Mouse (Mus musculus): Measurements from ENCODE around the gene N4bp2l2. TPM values are rescaled to one million over a fixed set of nuclear protein-coding genes. Genes with fewer than 3 reads are reported as not detected.
"Not testable (repeated sequence)": the region's sequence is repeated elsewhere in the genome, so short reads cannot be mapped to it uniquely, and the experiment has no call there.

The N4bp2l2 gene
- total and polyA plus RNA-seq, 2 experiments from 2014 or later = 26.5 to 93.1 TPM

DNA sequence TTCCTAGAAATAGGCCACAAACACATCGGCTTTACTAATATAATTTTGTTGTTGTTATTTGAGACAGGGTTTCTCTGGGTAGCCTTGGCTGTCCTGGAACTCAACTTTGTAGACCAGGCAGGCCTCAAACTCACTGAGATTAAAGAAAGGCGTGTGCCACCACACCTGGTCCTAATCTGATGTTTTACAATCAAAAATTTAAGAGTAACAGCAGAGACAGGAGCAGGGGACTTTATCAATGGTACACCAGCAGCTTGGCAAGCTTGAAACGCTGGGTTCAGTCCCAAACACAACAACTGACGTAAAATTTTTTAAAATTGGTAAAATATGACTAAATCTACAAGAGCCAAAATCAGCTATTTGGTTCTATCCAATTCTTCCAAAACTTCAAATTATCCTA is 21.1 kb downstream of the N4bp2l2 start:
- ATAC-seq (no peak), DNase-seq (no peak)
- Histone ChIP-seq H3K9me3 (ENCODE audit: low read length) (no peaks in the 10 kb centered on the region), H3K4me1 (ENCODE audit: insufficient read depth) (no peaks in the 10 kb centered on the region), H3K4me2 (ENCODE audit: low read depth) (no peak overlapping the region), H3K9ac (no peak overlapping the region), H3K27me3 (ENCODE audit: insufficient read depth, low read length) (no peaks in the 10 kb centered on the region), H3K4me3 (ENCODE audit: low read depth, low read length) (no peak overlapping the region), H3K27ac (ENCODE audit: low read depth, low read length) (no peak overlapping the region), H3K36me3 (ENCODE audit: insufficient read depth) (peaks cover 7% of the 10 kb centered on the region; the same call in 1 of the 2 replicates)
- WGBS = 93% methylated on average over 4 of the region's 4 CpGs
- TF ChIP-seq CTCF (IDR thresholded peaks at IDR 0.05; ENCODE audit: low read depth) = no peak

- ATAC-seq; H3K36me3 ChIP-seq (ENCODE audit: insufficient read depth); H3K4me2 ChIP-seq (ENCODE audit: low read depth); DNase-seq; H3K4me3 ChIP-seq (ENCODE audit: low read depth, low read length); H3K4me1 ChIP-seq (ENCODE audit: insufficient read depth); H3K9ac ChIP-seq; H3K27me3 ChIP-seq (ENCODE audit: insufficient read depth, low read length); H3K27ac ChIP-seq (ENCODE audit: low read depth, low read length); H3K9me3 ChIP-seq (ENCODE audit: low read length): not testable (repeated sequence)
- 96% methylated on average over 4 of the region's 4 CpGs for WGBS
Observed at GRCm38 (mm10) chr5:150643390-150643789, 22.6 kb downstream of the N4bp2l2 start.

- no peak overlapping the region for H3K9ac ChIP-seq
- no peaks in the 10 kb centered on the region for H3K9me3 ChIP-seq (ENCODE audit: low read length)
- no peak overlapping the region for H3K4me3 ChIP-seq (ENCODE audit: low read depth, low read length)
- no peaks in the 10 kb centered on the region for H3K27me3 ChIP-seq (ENCODE audit: insufficient read depth, low read length)
- 93% methylated on average over 3 of the region's 3 CpGs for WGBS
- peaks cover 6% of the 10 kb centered on the region for H3K36me3 ChIP-seq (ENCODE audit: insufficient read depth)
- no peak overlapping the region for H3K27ac ChIP-seq (ENCODE audit: low read depth, low read length)
- H3K4me2 ChIP-seq (ENCODE audit: low read depth) = no peak overlapping the region
- ATAC-seq = no peak
- TF ChIP-seq CTCF (IDR thresholded peaks at IDR 0.05; ENCODE audit: low read depth) = no peak
- no peak for DNase-seq
- H3K4me1 ChIP-seq (ENCODE audit: insufficient read depth) = no peaks in the 10 kb centered on the region
Observed at GRCm38 (mm10) chr5:150641440-150641839, 24.5 kb downstream of the N4bp2l2 start.

GRCm38 (mm10) chr5:150629692-150630091 is 36.3 kb downstream of the N4bp2l2 start:
- no peak for TF ChIP-seq CTCF (IDR thresholded peaks at IDR 0.05; ENCODE audit: low read depth)
- no peaks in the 10 kb centered on the region for H3K9me3 ChIP-seq (ENCODE audit: low read length)
- DNase-seq (no peak), ATAC-seq (no peak)
- no peaks in the 10 kb centered on the region for H3K4me1 ChIP-seq (ENCODE audit: insufficient read depth)
- H3K4me2 ChIP-seq (ENCODE audit: low read depth) = no peak overlapping the region
- no peak overlapping the region for H3K4me3 ChIP-seq (ENCODE audit: low read depth, low read length)
- no peak overlapping the region for H3K27ac ChIP-seq (ENCODE audit: low read depth, low read length)
- H3K36me3 ChIP-seq (ENCODE audit: insufficient read depth) = peaks cover 17% of the 10 kb centered on the region
- WGBS = 78% methylated on average over 2 of the region's 2 CpGs
- no peaks in the 10 kb centered on the region for H3K27me3 ChIP-seq (ENCODE audit: insufficient read depth, low read length)
- no peak overlapping the region for H3K9ac ChIP-seq

GRCm38 (mm10) chr5:150629272-150629671 is 36.7 kb downstream of the N4bp2l2 start:
- Histone ChIP-seq H3K4me3 (ENCODE audit: low read depth, low read length) (no peak overlapping the region), H3K9ac (no peak overlapping the region), H3K27me3 (ENCODE audit: insufficient read depth, low read length) (no peaks in the 10 kb centered on the region), H3K27ac (ENCODE audit: low read depth, low read length) (no peak overlapping the region), H3K4me2 (ENCODE audit: low read depth) (no peak overlapping the region), H3K4me1 (ENCODE audit: insufficient read depth) (no peaks in the 10 kb centered on the region), H3K36me3 (ENCODE audit: insufficient read depth) (peaks cover 17% of the 10 kb centered on the region), H3K9me3 (ENCODE audit: low read length) (no peaks in the 10 kb centered on the region)
- TF ChIP-seq CTCF (IDR thresholded peaks at IDR 0.05; ENCODE audit: low read depth) = no peak
- no peak for ATAC-seq
- DNase-seq = no peak
- whole genome bisulfite sequencing = 98% methylated on average over 1 of the region's 1 CpGs

GRCm38 (mm10) chr5:150625528-150625927 is 40.5 kb downstream of the N4bp2l2 start:
- no peak overlapping the region for H3K27ac ChIP-seq (ENCODE audit: low read depth, low read length)
- no peak for TF ChIP-seq CTCF (IDR thresholded peaks at IDR 0.05; ENCODE audit: low read depth)
- no peak overlapping the region for H3K4me2 ChIP-seq (ENCODE audit: low read depth)
- ATAC-seq (no peak; the same call in 1 of the 2 replicates), DNase-seq (no peak)
- no peaks in the 10 kb centered on the region for H3K27me3 ChIP-seq (ENCODE audit: insufficient read depth, low read length)
- 91% methylated on average over 7 of the region's 7 CpGs for WGBS
- H3K9ac ChIP-seq = no peak overlapping the region
- peaks cover 14% of the 10 kb centered on the region for H3K36me3 ChIP-seq (ENCODE audit: insufficient read depth)
- no peaks in the 10 kb centered on the region for H3K9me3 ChIP-seq (ENCODE audit: low read length)
- H3K4me1 ChIP-seq (ENCODE audit: insufficient read depth) = no peaks in the 10 kb centered on the region
- no peak overlapping the region for H3K4me3 ChIP-seq (ENCODE audit: low read depth, low read length)

GRCm38 (mm10) chr5:150622792-150623191 is 43.2 kb downstream of the N4bp2l2 start:
- no peak for TF ChIP-seq CTCF (IDR thresholded peaks at IDR 0.05; ENCODE audit: low read depth)
- no peak for ATAC-seq
- no peak for DNase-seq
- H3K4me1 ChIP-seq (ENCODE audit: insufficient read depth) = no peaks in the 10 kb centered on the region
- no peak overlapping the region for H3K4me2 ChIP-seq (ENCODE audit: low read depth)
- 22% methylated on average over 1 of the region's 1 CpGs for WGBS
- peaks cover 3% of the 10 kb centered on the region for H3K36me3 ChIP-seq (ENCODE audit: insufficient read depth)
- H3K27me3 ChIP-seq (ENCODE audit: insufficient read depth, low read length) = no peaks in the 10 kb centered on the region
- H3K4me3 ChIP-seq (ENCODE audit: low read depth, low read length) = no peak overlapping the region
- no peaks in the 10 kb centered on the region for H3K9me3 ChIP-seq (ENCODE audit: low read length)
- H3K9ac ChIP-seq = no peak overlapping the region
- H3K27ac ChIP-seq (ENCODE audit: low read depth, low read length) = no peak overlapping the region

GRCm38 (mm10) chr5:150621592-150621991 is 44.4 kb downstream of the N4bp2l2 start:
- no peaks in the 10 kb centered on the region for H3K27me3 ChIP-seq (ENCODE audit: insufficient read depth, low read length)
- DNase-seq = no peak
- whole genome bisulfite sequencing = 96% methylated on average over 3 of the region's 3 CpGs
- H3K4me1 ChIP-seq (ENCODE audit: insufficient read depth) = no peaks in the 10 kb centered on the region
- no peak overlapping the region for H3K27ac ChIP-seq (ENCODE audit: low read depth, low read length)
- no peak overlapping the region for H3K9ac ChIP-seq
- no peaks in the 10 kb centered on the region; the same call in 1 of the 2 replicates for H3K36me3 ChIP-seq (ENCODE audit: insufficient read depth)
- no peaks in the 10 kb centered on the region for H3K9me3 ChIP-seq (ENCODE audit: low read length)
- no peak overlapping the region for H3K4me2 ChIP-seq (ENCODE audit: low read depth)
- no peak for TF ChIP-seq CTCF (IDR thresholded peaks at IDR 0.05; ENCODE audit: low read depth)
- no peak for ATAC-seq
- H3K4me3 ChIP-seq (ENCODE audit: low read depth, low read length) = no peak overlapping the region

Measured in forebrain, postnatal 0 days (tissue).